In genomic region chr3:87824206-87824605, GRCm38 (mm10) we compare ENCODE assay signal across 7 mouse cellular contexts. TPM values are rescaled to one million over a fixed set of nuclear protein-coding genes. Genes with fewer than 3 reads are reported as not detected.
DNase-seq lines count a peak whose midpoint lies in the region; ATAC-seq lines count a peak whose summit lies in the region.
"Not testable (repeated sequence)": the region's sequence is repeated elsewhere in the genome, so short reads cannot be mapped to it uniquely, and the experiment has no call there.

Gene Pear1 (minus strand): TSS chr3:87824306.

- ATAC-seq in heart, embryonic 12.5 days (ENCODE audit: insufficient number of reproducible peaks, low FRiP score); hematopoietic stem cell, adult 5-6 weeks (replicated peaks in 1 of 2; ENCODE audit: insufficient read depth in 1 of 2, low FRiP score in 2 of 2, low TSS enrichment in 1 of 2, low read depth in 1 of 2, poor library complexity in 2 of 2, severe bottlenecking in 2 of 2); kidney, embryonic 16.5 days (ENCODE audit: low FRiP score, low TSS enrichment); liver, embryonic 11.5 days (replicated peaks; ENCODE audit: low FRiP score); neural tube, embryonic 12.5 days (ENCODE audit: low FRiP score, low read depth): not testable (repeated sequence)

- 84% methylated on average over 1 of the region's 1 CpGs for WGBS in forebrain, embryonic 10.5 days
- WGBS in heart, embryonic 12.5 days = 93% methylated on average over 1 of the region's 1 CpGs
- 71% methylated on average over 1 of the region's 1 CpGs for WGBS in kidney, embryonic 16.5 days
- WGBS in liver, embryonic 11.5 days = 93% methylated on average over 1 of the region's 1 CpGs
- 100% methylated on average over 1 of the region's 1 CpGs for WGBS in neural tube, embryonic 12.5 days

- not testable (repeated sequence) for H3K9me3 ChIP-seq in forebrain, embryonic 10.5 days; heart, embryonic 12.5 days (replicated peaks); kidney, embryonic 16.5 days (ENCODE audit: low read length); liver, embryonic 11.5 days (ENCODE audit: control insufficient read depth, low read length); neural tube, embryonic 12.5 days

- not testable (repeated sequence) for H3K27ac ChIP-seq in forebrain, embryonic 10.5 days; heart, embryonic 12.5 days (ENCODE audit: poor library complexity, severe bottlenecking); kidney, embryonic 16.5 days (ENCODE audit: low read length); liver, embryonic 11.5 days (ENCODE audit: low read depth, low read length); neural tube, embryonic 12.5 days

- DNase-seq in adrenal gland, postnatal 25 days; forebrain, embryonic 10.5 days (ENCODE audit: extremely low spot score, low spot score); liver, embryonic 11.5 days (ENCODE audit: low spot score): not testable (repeated sequence)

- H3K9ac ChIP-seq in heart, embryonic 12.5 days; kidney, embryonic 16.5 days (replicated peaks; ENCODE audit: low read length); liver, embryonic 11.5 days (ENCODE audit: low read depth, low read length); neural tube, embryonic 12.5 days: not testable (repeated sequence)

- not testable (repeated sequence) for H3K36me3 ChIP-seq in forebrain, embryonic 10.5 days (replicated peaks); heart, embryonic 12.5 days; kidney, embryonic 16.5 days (ENCODE audit: insufficient read depth, low read length); liver, embryonic 11.5 days (ENCODE audit: control insufficient read depth, insufficient read depth, low read length); neural tube, embryonic 12.5 days

- H3K27me3 ChIP-seq in forebrain, embryonic 10.5 days (ENCODE audit: poor library complexity, severe bottlenecking); kidney, embryonic 16.5 days (ENCODE audit: insufficient read depth, low read length); liver, embryonic 11.5 days (replicated peaks; ENCODE audit: control insufficient read depth, insufficient read depth, low read length); neural tube, embryonic 12.5 days (replicated peaks): not testable (repeated sequence)
- peaks cover 20% of the 10 kb centered on the region for H3K27me3 ChIP-seq in heart, embryonic 12.5 days (replicated peaks)

- not testable (repeated sequence) for H3K4me3 ChIP-seq in forebrain, embryonic 10.5 days; heart, embryonic 12.5 days; kidney, embryonic 16.5 days (ENCODE audit: low read length); liver, embryonic 11.5 days (ENCODE audit: low read depth, low read length); neural tube, embryonic 12.5 days

- H3K4me2 ChIP-seq in heart, embryonic 12.5 days; kidney, embryonic 16.5 days (replicated peaks; ENCODE audit: low read depth, low read length); liver, embryonic 11.5 days; neural tube, embryonic 12.5 days (replicated peaks): not testable (repeated sequence)

- H3K4me1 ChIP-seq in forebrain, embryonic 10.5 days; heart, embryonic 12.5 days (replicated peaks); kidney, embryonic 16.5 days (ENCODE audit: insufficient read depth, low read length); liver, embryonic 11.5 days (replicated peaks; ENCODE audit: control insufficient read depth, insufficient read depth, low read length); neural tube, embryonic 12.5 days: not testable (repeated sequence)

RNA-seq across cellular contexts. Expression of gene Pear1, which starts in this region (rescaled TPM):
- 20.7 and 23.0 TPM in 2 replicates for total RNA-seq in adrenal gland, postnatal 25 days (2021)
- polyA plus RNA-seq in forebrain, embryonic 10.5 days (2016; fragmentation: Nextera tagmentation; extraction: Ambion mirVana) = 10.7 and 11.2 TPM in 2 replicates
- 15.7 and 16.1 TPM in 2 replicates for polyA plus RNA-seq in heart, embryonic 12.5 days (2016; fragmentation: Nextera tagmentation; extraction: Ambion mirVana)
- 17.9 and 24.6 TPM in 2 replicates for total RNA-seq in hematopoietic stem cell, adult 5-6 weeks (2017)
- polyA plus RNA-seq in kidney, embryonic 16.5 days (2015; fragmentation: Nextera tagmentation; extraction: Ambion mirVana) = 60.2 and 62.9 TPM in 2 replicates
- polyA plus RNA-seq in liver, embryonic 11.5 days (2014; fragmentation: Nextera tagmentation; extraction: Ambion mirVana) = 15.5 and 18.4 TPM in 2 replicates
- 11.7 and 12.4 TPM in 2 replicates for polyA plus RNA-seq in neural tube, embryonic 12.5 days (2016; fragmentation: Nextera tagmentation; extraction: Ambion mirVana)
